Mouse (Mus musculus): ENCODE results near the gene Iqgap2.

GRCm38 (mm10) chr13:95841946-95842345, 49.8 kb downstream of the Iqgap2 start:
- TF ChIP-seq EP300 (IDR thresholded peaks at IDR 0.05; ENCODE audit: low read depth) (no peak), CTCF (IDR thresholded peaks at IDR 0.05; ENCODE audit: low read depth) (no peak)

All from liver, postnatal 0 days (tissue).